Mouse (Mus musculus): ENCODE data around the gene Perm1. TPM values are rescaled to one million over a fixed set of nuclear protein-coding genes. Genes with fewer than 3 reads are reported as not detected.

The Perm1 gene
- total and polyA plus RNA-seq, 3 experiments, result 0.19 to 1.8 TPM; not detected in 1

DNA sequence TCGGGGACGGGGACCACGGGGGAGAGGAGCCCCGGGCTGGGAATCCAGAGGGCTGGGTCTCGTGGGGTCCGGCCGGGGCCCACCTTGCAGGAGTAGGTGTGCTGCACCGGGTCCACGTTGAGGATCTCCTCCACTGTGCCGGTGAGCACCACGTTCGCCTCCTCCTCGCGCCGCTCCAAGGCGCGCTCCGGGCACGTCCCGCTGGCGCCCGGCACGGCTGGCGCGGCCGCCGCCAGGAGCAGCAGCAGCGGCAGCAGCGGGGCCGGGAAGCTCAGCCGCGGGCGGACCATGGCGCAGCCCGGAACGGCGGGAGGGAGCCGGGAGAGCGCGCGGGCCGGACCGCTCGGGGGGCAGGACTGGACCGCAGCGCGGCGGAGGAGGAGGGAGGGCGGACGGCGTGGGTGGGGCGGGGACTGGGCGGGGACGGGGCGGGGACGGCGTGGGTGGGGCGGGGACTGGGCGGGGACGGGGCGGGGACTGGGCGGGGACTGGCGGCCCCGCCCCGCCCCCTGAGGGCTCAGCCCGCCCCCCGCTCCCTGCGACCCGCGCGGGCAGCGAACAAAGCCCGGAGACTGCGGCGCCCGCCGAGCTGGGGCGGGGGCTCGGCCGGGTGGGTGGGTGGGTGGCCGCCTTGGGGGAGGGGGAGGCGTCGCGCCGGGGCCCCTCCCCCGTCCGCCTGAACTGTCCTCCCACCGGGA lies 18.4 kb upstream of the Perm1 start, which contains the start of gene Agrn:
Gene Agrn, minus strand, starts transcription at position 358 of the 698 bp plus-strand sequence.
- DNase-seq (ENCODE audit: low read depth, low spot score), result peak; percentile 50
- peaks cover 0 to 15% of the 10 kb centered on the region in 2 experiments; a peak in 2 of 4 replicates for H3K36me3 ChIP-seq (ENCODE audit: control insufficient read depth in 1 of 2, insufficient read depth in 2 of 2, low read length in 2 of 2)
- TF ChIP-seq NELFE (IDR thresholded peaks at IDR 0.05; ENCODE audit: low read depth, low read length) (peak; percentile 40), POLR2A (IDR thresholded peaks at IDR 0.05; ENCODE audit: control insufficient read depth in 1 of 2, insufficient read depth in 1 of 2, low read depth in 1 of 2, low read length in 2 of 2, poor library complexity in 1 of 2) (peak in 1 of 2 experiments; percentile 21; a peak in 1 of 4 replicates), ELF1 (IDR thresholded peaks at IDR 0.05; ENCODE audit: low read depth, low read length) (no peak), HCFC1 (IDR thresholded peaks at IDR 0.05; ENCODE audit: low read depth, low read length) (0 out of 2 replicates have a peak, but pooled peaks have one; percentile 14), TCF12 (IDR thresholded peaks at IDR 0.05; ENCODE audit: low read depth, low read length) (0 out of 2 replicates have a peak, but pooled peaks have one; percentile 3), MXI1 (IDR thresholded peaks at IDR 0.05; ENCODE audit: low read depth, low read length) (peak; percentile 38; the same call in 1 of the 2 replicates), MYC (IDR thresholded peaks at IDR 0.05; ENCODE audit: low read depth, low read length) (no peak)
- H3K4me1 ChIP-seq (ENCODE audit: control insufficient read depth in 1 of 2, insufficient read depth in 2 of 2, low read length in 2 of 2), result peaks cover 9 to 13% of the 10 kb centered on the region in 2 experiments; a peak in 3 of 4 replicates
- no peaks in the 10 kb centered on the region for H3K27me3 ChIP-seq (ENCODE audit: control insufficient read depth in 1 of 2, insufficient read depth in 2 of 2, low read length in 2 of 2)
- H3K4me3 ChIP-seq (ENCODE audit: control insufficient read depth in 1 of 2, insufficient read depth in 1 of 2, low read depth in 2 of 2, low read length in 2 of 2), result peak within 1 kb of the TSS; percentile 77 to 98
- 0 out of 2 replicates have a peak within 1 kb of the TSS, but pooled peaks have one; percentile 7 for H3K27ac ChIP-seq (ENCODE audit: control insufficient read depth, low read depth, low read length)
- peak within 1 kb of the TSS; percentile 90 for H3K9ac ChIP-seq (ENCODE audit: control insufficient read depth, low read depth, low read length, poor library complexity, severe bottlenecking)
- no peaks in the 10 kb centered on the region for H3K9me3 ChIP-seq (replicated peaks; ENCODE audit: insufficient read depth, low read length)
- H3K79me2 ChIP-seq (ENCODE audit: control insufficient read depth, insufficient read depth, low read length, poor library complexity), result peaks cover 6% of the 10 kb centered on the region; the same call in 1 of the 2 replicates

GRCm38 (mm10) chr4:156197829-156198205 lies 17.9 kb upstream of the Perm1 start:
- peak overlapping the region; percentile 62 for H3K9ac ChIP-seq (ENCODE audit: control insufficient read depth, low read depth, low read length, poor library complexity, severe bottlenecking)
- no peaks in the 10 kb centered on the region for H3K27me3 ChIP-seq (ENCODE audit: control insufficient read depth in 1 of 2, insufficient read depth in 2 of 2, low read length in 2 of 2)
- H3K27ac ChIP-seq (ENCODE audit: control insufficient read depth, low read depth, low read length), result no peak overlapping the region

More at GRCm38 (mm10) chr4:156197829-156198205, 17.9 kb upstream of the Perm1 start:
- Histone ChIP-seq H3K4me3 (ENCODE audit: control insufficient read depth in 1 of 2, insufficient read depth in 1 of 2, low read depth in 2 of 2, low read length in 2 of 2) (peak overlapping the region; percentile 75 to 83), H3K36me3 (ENCODE audit: control insufficient read depth in 1 of 2, insufficient read depth in 2 of 2, low read length in 2 of 2) (peaks cover 0 to 15% of the 10 kb centered on the region in 2 experiments; a peak in 2 of 4 replicates), H3K79me2 (ENCODE audit: control insufficient read depth, insufficient read depth, low read length, poor library complexity) (peaks cover 6% of the 10 kb centered on the region; the same call in 1 of the 2 replicates), H3K9me3 (replicated peaks; ENCODE audit: insufficient read depth, low read length) (no peaks in the 10 kb centered on the region), H3K4me1 (ENCODE audit: control insufficient read depth in 1 of 2, insufficient read depth in 2 of 2, low read length in 2 of 2) (peaks cover 9 to 14% of the 10 kb centered on the region in 2 experiments; a peak in 3 of 4 replicates)
- no peak for TF ChIP-seq ELF1 (IDR thresholded peaks at IDR 0.05; ENCODE audit: low read depth, low read length)
- TF ChIP-seq MXI1 (IDR thresholded peaks at IDR 0.05; ENCODE audit: low read depth, low read length), result peak; percentile 30; the same call in 1 of the 2 replicates
- peak; percentile 8; the same call in 1 of the 2 replicates for TF ChIP-seq MAZ (IDR thresholded peaks at IDR 0.05; ENCODE audit: low read depth, low read length)
- TF ChIP-seq HCFC1 (IDR thresholded peaks at IDR 0.05; ENCODE audit: low read depth, low read length), result no peak
- 0 out of 2 replicates have a peak, but pooled peaks have one; percentile 2 for TF ChIP-seq TCF12 (IDR thresholded peaks at IDR 0.05; ENCODE audit: low read depth, low read length)
- TF ChIP-seq POLR2AphosphoS2 (IDR thresholded peaks at IDR 0.05; ENCODE audit: low read length), result no peak
- no peak for TF ChIP-seq POLR2AphosphoS5 (IDR thresholded peaks at IDR 0.05; ENCODE audit: borderline replicate concordance, low read depth, low read length)
- TF ChIP-seq NRF1 (IDR thresholded peaks at IDR 0.05; ENCODE audit: insufficient read depth, low read depth, low read length, poor library complexity, severe bottlenecking), result 0 out of 2 replicates have a peak, but pooled peaks have one; percentile 23
- TF ChIP-seq USF2 (IDR thresholded peaks at IDR 0.05; ENCODE audit: borderline replicate concordance in 1 of 2, insufficient read depth in 1 of 2, low read depth in 1 of 2, low read length in 2 of 2), result no peak
- no peak for TF ChIP-seq ZMIZ1 (IDR thresholded peaks at IDR 0.05; ENCODE audit: low read depth, low read length)
- no peak for TF ChIP-seq KAT2A (conservative IDR thresholded peaks at IDR 0.05; ENCODE audit: low read depth, low read length)
- 0 out of 2 replicates have a peak, but pooled peaks have one; percentile 15 for TF ChIP-seq SIN3A (IDR thresholded peaks at IDR 0.05; ENCODE audit: low read length)
- peak; percentile 80 for DNase-seq (ENCODE audit: low read depth, low spot score)

Data from MEL (cell line).